ENCODE assay signal across 9 mouse cellular contexts in the genomic region with DNA sequence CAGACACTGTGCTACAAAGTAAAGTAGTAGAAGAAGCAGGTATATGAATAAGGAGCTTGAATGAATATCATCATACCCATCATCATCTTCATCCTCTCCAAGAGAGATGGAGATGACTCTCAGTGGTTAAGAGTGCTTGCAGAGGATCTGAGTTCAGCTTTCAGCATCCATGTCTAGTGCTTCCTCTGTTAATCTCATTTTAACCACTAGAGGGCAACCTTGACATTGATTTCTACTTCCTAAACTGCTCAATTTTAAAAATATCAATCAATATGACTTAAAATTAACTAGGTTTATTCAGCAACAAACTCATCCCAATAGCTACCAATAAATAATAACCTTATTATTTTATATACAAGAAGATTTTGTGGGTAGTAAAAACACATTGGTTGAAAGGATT. TPM values are rescaled to one million over a fixed set of nuclear protein-coding genes. Genes with fewer than 3 reads are reported as not detected.
A peak's percentile ranks its signal among the peaks of the same experiment; 100 is the strongest.
DNase-seq lines count a peak whose midpoint lies in the region; ATAC-seq and TF ChIP-seq lines count a peak whose summit lies in the region.
"Had no signal": no experiment of that assay in that cellular context is flagged by ENCODE, and none has a peak within 500 bp of the region (broad histone marks: within the 10 kb centered on the region; RNA-seq: fewer than 3 reads in every experiment).

No protein-coding gene starts in this region.

- no peaks in the 10 kb centered on the region for H3K27me3 ChIP-seq in hindbrain, embryonic 14.5 days (ENCODE audit: control insufficient read depth, insufficient read depth, low read length)
- no peaks in the 10 kb centered on the region for H3K27me3 ChIP-seq in hindbrain, embryonic 10.5 days (ENCODE audit: insufficient read depth, poor library complexity, severe bottlenecking)
- no peaks in the 10 kb centered on the region for H3K27me3 ChIP-seq in G1E (ENCODE audit: insufficient read depth, low read length)
- no peaks in the 10 kb centered on the region for H3K27me3 ChIP-seq in splenic B cell, adult 2 months (ENCODE audit: control insufficient read depth, insufficient read depth, low read length, poor library complexity, severe bottlenecking)

- no peaks in the 10 kb centered on the region for H3K4me1 ChIP-seq in hindbrain, embryonic 14.5 days (replicated peaks; ENCODE audit: control insufficient read depth, insufficient read depth, low read length)
- H3K4me1 ChIP-seq in hindbrain, embryonic 10.5 days (replicated peaks) = no peaks in the 10 kb centered on the region
- peaks cover 4% of the 10 kb centered on the region; the same call in 1 of the 2 replicates for H3K4me1 ChIP-seq in G1E (ENCODE audit: insufficient read depth, low read depth, low read length)

- no peak overlapping the region for H3K4me2 ChIP-seq in hindbrain, embryonic 14.5 days (replicated peaks)

- H3K9me3 ChIP-seq in hindbrain, embryonic 14.5 days (ENCODE audit: control insufficient read depth, low read length) = no peaks in the 10 kb centered on the region
- H3K9me3 ChIP-seq in hindbrain, embryonic 10.5 days = no peaks in the 10 kb centered on the region
- no peaks in the 10 kb centered on the region for H3K9me3 ChIP-seq in G1E (replicated peaks)

- H3K9ac ChIP-seq in hindbrain, embryonic 14.5 days = no peak overlapping the region

- no peak overlapping the region for H3K4me3 ChIP-seq in hindbrain, embryonic 14.5 days (replicated peaks; ENCODE audit: low read length)
- H3K4me3 ChIP-seq in hindbrain, embryonic 10.5 days = no peak overlapping the region
- H3K4me3 ChIP-seq in G1E (ENCODE audit: low read depth, low read length) = no peak overlapping the region
- H3K4me3 ChIP-seq: erythroblast, embryonic 14.5 days had no signal

- ATAC-seq in hindbrain, embryonic 14.5 days (ENCODE audit: low FRiP score) = no peak
- ATAC-seq in G1E (ENCODE audit: extremely low read depth, insufficient number of reproducible peaks, low FRiP score, poor library complexity, severe bottlenecking) = peak; percentile 28; the same call in 1 of the 2 replicates
- ATAC-seq in erythroblast, adult 5-6 weeks (replicated peaks; ENCODE audit: low FRiP score, poor library complexity, severe bottlenecking) = peak; percentile 75

- no peaks in the 10 kb centered on the region for H3K36me3 ChIP-seq in hindbrain, embryonic 14.5 days (replicated peaks; ENCODE audit: control insufficient read depth, insufficient read depth)
- H3K36me3 ChIP-seq in hindbrain, embryonic 10.5 days = peaks cover 23% of the 10 kb centered on the region
- H3K36me3 ChIP-seq in G1E (replicated peaks) = peaks cover 22% of the 10 kb centered on the region
- H3K36me3 ChIP-seq in splenic B cell, adult 2 months (ENCODE audit: control insufficient read depth, insufficient read depth, low read length, poor library complexity, severe bottlenecking) = peaks cover 4% of the 10 kb centered on the region; the same call in 1 of the 2 replicates

- peak; percentile 29 for TF ChIP-seq CTCF in G1E (IDR thresholded peaks at IDR 0.05; ENCODE audit: low read depth, low read length)

- DNase-seq in hindbrain, embryonic 14.5 days (ENCODE audit: low spot score) = peak; percentile 80
- no peak for DNase-seq in hindbrain, embryonic 10.5 days (ENCODE audit: low spot score)
- peak; percentile 83 for DNase-seq in 3T3-L1 (ENCODE audit: low read depth, low spot score)
- no peak for DNase-seq in G1E (ENCODE audit: low spot score)
- peak; percentile 84 for DNase-seq in splenic B cell, adult 2 months (ENCODE audit: low read depth, low spot score)
- no peak for DNase-seq in thymus, postnatal 4 days
- DNase-seq in cerebellum, postnatal 25 days = no peak

- H3K27ac ChIP-seq in hindbrain, embryonic 14.5 days = no peak overlapping the region
- H3K27ac ChIP-seq in hindbrain, embryonic 10.5 days = no peak overlapping the region

RNA-seq across cellular contexts. Expression of a gene that starts 36.8 kb away (rescaled TPM):
- 48.4 and 59.1 TPM in 2 replicates for polyA plus RNA-seq in hindbrain, embryonic 14.5 days (2014; fragmentation: Nextera tagmentation; extraction: Ambion mirVana)
- 41.1 and 46.2 TPM in 2 replicates for polyA plus RNA-seq in hindbrain, embryonic 10.5 days (2016; fragmentation: Nextera tagmentation; extraction: Ambion mirVana)
- total RNA-seq in G1E (2014; fragmentation: Nextera tagmentation) (801 and 848 TPM in 2 replicates), G1E (2017) (189 and 197 TPM in 2 replicates)
- 49.7 and 53.7 TPM in 2 replicates for polyA plus RNA-seq in G1E (2012)
- 1,533 and 1,561 TPM in 2 replicates for total RNA-seq in erythroblast, adult 5-6 weeks (2015; ENCODE audit: low replicate concordance)
- 1,721 and 1,769 TPM in 2 replicates for total RNA-seq in erythroblast, adult 5-6 weeks (2017; ENCODE audit: low replicate concordance)

Comparison
In these comparisons a context has a peak if more than half of its experiments do, and no peak if none do; other contexts are left out.
1. DNase-seq: peak in hindbrain, embryonic 14.5 days (single experiment), 3T3-L1 (single experiment) and splenic B cell, adult 2 months (single experiment); none in hindbrain, embryonic 10.5 days (single experiment), G1E (single experiment), thymus, postnatal 4 days (single experiment) and cerebellum, postnatal 25 days (0 of 2).